Mouse (Mus musculus): ENCODE data around the gene Tnpo1. TPM values are rescaled to one million over a fixed set of nuclear protein-coding genes. Genes with fewer than 3 reads are reported as not detected.
"Not testable (repeated sequence)": the region's sequence is repeated elsewhere in the genome, so short reads cannot be mapped to it uniquely, and the experiment has no call there.

Tnpo1 gene
- total RNA-seq, 2 experiments from 2014 or later, result 87.6 to 90.6 TPM

- intact Hi-C loops (cut with DNase I), result no loop called here
- no peak for DNase-seq
These were observed 93.4 kb downstream of the Tnpo1 start for GRCm38 (mm10) chr13:98832451-98833450.

- DNase-seq; intact Hi-C loops (cut with DNase I): not testable (repeated sequence)
These were observed 97.2 kb downstream of the Tnpo1 start for GRCm38 (mm10) chr13:98829026-98829425.

GRCm38 (mm10) chr13:98825574-98825973 lies 100.6 kb downstream of the Tnpo1 start:
- DNase-seq, result no peak
- intact Hi-C loops (cut with DNase I), result no loop called here

- intact Hi-C loops (cut with DNase I), result no loop called here
- DNase-seq, result no peak
These were observed 107.1 kb downstream of the Tnpo1 start for GRCm38 (mm10) chr13:98819094-98819493.

- intact Hi-C loops (cut with DNase I), result no loop called here
- no peak for DNase-seq
These were observed 108.0 kb downstream of the Tnpo1 start for GRCm38 (mm10) chr13:98818205-98818604.

DNA sequence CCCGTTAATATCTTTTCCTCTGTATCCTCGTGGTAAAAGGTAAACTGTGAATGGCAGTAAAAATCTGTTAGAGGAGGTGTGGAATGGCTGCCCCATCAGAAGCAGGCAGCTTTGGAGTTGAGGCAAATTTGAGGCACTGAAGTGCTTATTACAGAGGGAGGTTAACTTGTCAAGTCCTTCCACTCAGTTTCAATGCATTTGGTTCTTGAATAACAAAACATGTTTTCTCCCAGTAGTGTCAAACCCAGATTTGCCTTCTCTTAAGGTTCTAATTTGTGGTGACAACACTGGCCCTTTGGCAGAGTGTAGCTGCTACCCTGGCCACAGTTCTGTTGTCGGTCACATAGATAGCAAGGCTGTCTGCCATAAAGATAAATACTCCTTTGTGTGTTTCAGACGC lies 108.4 kb downstream of the Tnpo1 start:
- DNase-seq, result no peak
- intact Hi-C loops (cut with DNase I), result no loop called here

DNA sequence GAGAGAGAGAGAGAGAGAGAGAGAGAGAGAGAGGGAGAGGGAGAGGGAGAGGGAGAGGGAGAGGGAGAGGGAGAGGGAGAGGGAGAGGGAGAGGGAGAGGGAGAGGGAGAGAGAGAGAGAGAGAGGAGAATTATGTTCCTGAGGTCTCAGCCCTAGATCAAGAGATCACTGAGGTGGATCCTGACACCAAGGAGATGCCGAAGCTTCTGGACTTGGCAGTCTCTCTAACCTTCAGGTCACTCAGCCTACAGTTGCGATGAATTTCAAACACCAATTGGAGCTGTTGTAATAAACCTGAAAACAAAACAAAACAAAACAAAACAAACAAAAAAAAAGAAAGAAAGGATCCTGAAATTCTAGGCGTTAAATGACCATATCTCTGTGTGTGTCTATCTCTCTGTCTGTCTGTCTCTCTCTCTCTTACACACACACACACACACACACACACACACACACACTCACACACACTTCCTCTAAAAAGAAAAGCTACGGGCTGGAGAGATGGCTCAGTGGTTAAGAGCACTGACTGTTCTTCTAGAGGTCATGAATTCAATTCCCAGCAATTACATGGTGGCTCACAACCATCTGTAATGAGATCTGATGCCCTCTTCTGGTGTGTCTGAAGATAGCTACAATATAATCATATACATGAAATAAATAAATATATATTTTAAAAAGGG lies 109.1 kb downstream of the Tnpo1 start:
- intact Hi-C loops (cut with DNase I), result not testable (repeated sequence)

GRCm38 (mm10) chr13:98816571-98816970 lies 109.6 kb downstream of the Tnpo1 start:
- DNase-seq, result no peak
- intact Hi-C loops (cut with DNase I), result no loop called here

More for the DNA sequence above, 109.1 kb downstream of the Tnpo1 start:
- not testable (repeated sequence) for DNase-seq

DNA sequence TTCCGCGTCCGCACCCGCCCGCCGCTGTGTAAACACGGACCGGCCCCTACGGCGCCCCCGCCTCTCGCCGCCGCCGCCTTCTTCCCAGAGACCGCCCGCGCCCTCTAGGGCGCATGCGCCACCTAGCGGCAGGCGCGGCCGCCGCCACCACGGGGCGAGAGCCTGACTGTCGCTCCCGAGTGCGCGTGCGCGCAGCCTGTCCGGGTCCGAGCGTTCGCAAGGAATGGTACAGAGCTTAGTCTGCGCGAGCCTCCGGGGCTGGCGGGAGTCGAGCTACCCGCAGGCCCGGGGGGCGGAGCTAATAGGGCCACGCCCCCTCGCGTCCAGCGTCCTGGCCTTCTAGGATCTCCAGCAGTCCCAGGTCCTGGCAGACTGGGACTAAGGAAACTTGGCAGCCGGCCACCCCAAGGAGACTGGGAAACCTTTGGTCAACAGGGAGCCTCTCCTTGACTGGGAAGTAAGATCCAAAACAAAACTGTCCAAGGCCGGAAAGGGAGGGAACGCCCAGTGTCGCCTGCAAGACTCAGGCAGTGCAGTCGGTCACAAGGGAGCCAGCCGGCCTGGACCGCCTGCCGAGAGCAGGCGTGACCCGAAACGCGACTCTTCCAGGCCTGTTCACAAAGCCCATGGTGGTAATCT lies 110.9 kb downstream of the Tnpo1 start, which contains the start of gene Fcho2:
TSS of gene Fcho2 (minus strand) at position 303 of the 639 bp plus-strand sequence.
- peak; percentile 98 to 100 for DNase-seq
- intact Hi-C loops (cut with DNase I), result no loop called here

- DNase-seq, result peak; percentile 69 to 73
- intact Hi-C loops (cut with DNase I), result loop anchor here (5.0 kb wide), 2 partner anchors 67 to 87 kb away; no protein-coding TSS in a partner anchor
These were observed 111.7 kb downstream of the Tnpo1 start for GRCm38 (mm10) chr13:98814275-98815040.

DNA sequence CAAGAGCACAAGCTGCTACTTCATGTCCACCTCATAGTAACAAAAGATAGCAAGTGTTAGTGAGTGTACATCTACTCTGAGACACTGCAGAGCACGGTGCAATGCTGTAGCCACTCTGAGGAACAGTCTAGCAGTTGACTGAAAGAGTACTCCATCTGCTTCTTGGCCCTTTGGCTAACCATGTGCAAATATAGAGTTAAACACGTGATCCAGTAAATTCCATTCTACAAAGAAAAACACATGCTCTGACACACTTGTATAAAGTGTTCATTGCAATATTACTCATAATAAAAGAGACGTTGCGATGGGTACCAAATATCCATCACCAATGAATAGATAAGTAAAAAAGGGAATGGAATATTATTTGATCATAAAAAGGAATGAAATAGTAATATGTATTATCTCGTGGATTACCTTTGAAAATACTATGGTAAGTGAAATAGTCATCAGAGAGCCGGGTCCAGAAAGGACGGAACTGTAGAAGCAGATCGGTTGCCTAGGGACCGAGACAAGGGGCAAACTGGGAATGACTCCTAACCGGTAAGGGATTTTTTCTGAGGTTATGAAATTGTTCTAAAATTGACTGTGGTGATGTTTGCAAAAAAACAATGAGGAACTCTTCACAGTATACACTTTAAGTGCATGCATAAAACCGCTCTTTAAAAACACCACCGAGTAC lies 112.4 kb downstream of the Tnpo1 start:
- intact Hi-C loops (cut with DNase I), result loop anchor here (5.0 kb wide), 2 partner anchors 66 to 86 kb away; no protein-coding TSS in a partner anchor
- DNase-seq, result no peak

GRCm38 (mm10) chr13:98813167-98813566 lies 113.0 kb downstream of the Tnpo1 start:
- DNase-seq, result no peak
- intact Hi-C loops (cut with DNase I), result loop anchor here (5.0 kb wide), 2 partner anchors 66 to 86 kb away; no protein-coding TSS in a partner anchor

DNA sequence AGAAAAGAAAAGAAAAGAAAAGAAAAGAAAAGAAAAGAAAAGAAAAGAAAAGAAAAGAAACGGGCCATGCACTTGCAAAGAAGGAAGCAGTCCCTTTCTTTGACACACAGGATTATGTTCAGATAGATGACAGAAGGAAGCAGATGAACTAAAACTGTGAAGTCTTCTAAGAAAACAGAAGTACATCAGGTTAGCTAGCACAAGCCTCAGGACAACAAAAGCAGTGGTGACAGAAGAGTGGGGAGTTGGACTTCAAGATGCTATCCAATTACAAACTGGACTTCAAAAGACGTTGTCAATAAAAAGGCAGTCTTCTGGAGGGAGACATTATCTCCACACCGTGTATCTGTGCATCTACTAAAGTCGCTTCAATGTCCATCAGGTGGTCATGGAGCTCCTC lies 113.9 kb downstream of the Tnpo1 start:
- no peak for DNase-seq
- intact Hi-C loops (cut with DNase I), result loop anchor here (5.0 kb wide), 2 partner anchors 65 to 85 kb away; no protein-coding TSS in a partner anchor

- intact Hi-C loops (cut with DNase I), result loop anchor here (5.0 kb wide), 2 partner anchors 63 to 83 kb away; no protein-coding TSS in a partner anchor
- DNase-seq, result peak in 1 of 2 experiments; percentile 26
These were observed 116.0 kb downstream of the Tnpo1 start for GRCm38 (mm10) chr13:98810143-98810542.

- intact Hi-C loops (cut with DNase I), result no loop called here
- DNase-seq, result no peak
These were observed 117.1 kb downstream of the Tnpo1 start for GRCm38 (mm10) chr13:98809087-98809486.

GRCm38 (mm10) chr13:98804480-98804879 lies 121.7 kb downstream of the Tnpo1 start:
- DNase-seq, result no peak
- intact Hi-C loops (cut with DNase I), result no loop called here

DNA sequence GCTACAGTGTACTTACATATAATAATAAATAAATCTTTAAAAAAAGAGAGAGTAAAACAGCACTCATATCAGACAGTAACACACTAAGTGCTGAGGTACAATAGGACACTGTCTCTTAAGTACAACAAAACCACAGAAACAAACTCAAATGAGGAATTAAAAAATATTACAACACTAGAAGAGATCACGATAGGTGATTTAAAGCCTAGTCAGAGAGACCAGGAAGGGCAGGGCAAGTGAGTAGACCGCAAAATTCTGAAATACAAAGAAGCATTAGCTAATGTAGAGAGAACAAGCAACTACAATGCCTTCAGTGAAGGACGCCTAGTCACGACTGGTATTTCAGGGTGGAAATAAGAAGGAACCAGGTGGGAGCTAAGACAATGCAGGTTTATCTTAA lies 122.5 kb downstream of the Tnpo1 start:
- no peak for DNase-seq
- intact Hi-C loops (cut with DNase I), result no loop called here

- intact Hi-C loops (cut with DNase I), result no loop called here
- no peak for DNase-seq
These were observed 123.2 kb downstream of the Tnpo1 start for GRCm38 (mm10) chr13:98802957-98803356.

DNA sequence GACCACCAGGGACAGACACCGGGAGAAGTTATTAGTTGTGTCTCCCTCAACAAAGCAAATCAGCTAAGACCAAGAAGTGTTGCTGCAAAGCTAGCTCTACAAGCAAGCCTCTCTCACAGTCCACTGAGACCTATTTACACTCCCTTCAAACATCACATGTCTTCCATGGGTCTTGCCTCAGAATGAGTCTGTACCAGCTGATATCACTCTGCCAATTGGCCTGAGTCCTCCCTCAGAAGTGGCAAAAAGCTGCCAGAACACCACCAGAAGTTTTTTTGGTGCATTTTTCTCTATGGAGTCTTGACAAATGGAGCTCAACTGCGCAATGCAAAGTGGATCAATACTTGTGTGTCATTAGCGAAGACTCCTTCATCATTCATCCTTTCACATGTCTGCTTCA lies 130.7 kb downstream of the Tnpo1 start:
- DNase-seq, result no peak
- intact Hi-C loops (cut with DNase I), result no loop called here
